Mouse (Mus musculus) forebrain, embryonic 13.5 days (tissue): Measurements from ENCODE around the gene Fibin. TPM values are rescaled to one million over a fixed set of nuclear protein-coding genes. Genes with fewer than 3 reads are reported as not detected.
A peak's percentile ranks its signal among the peaks of the same experiment; 100 is the strongest.

Source experiments
- ATAC-seq: fragments of 200-750 bp; cut with Nextera tagmentation; 2 replicates; pipeline ENCODE4 v1.8.0; 2017
- H3K27ac ChIP-seq: fragments of 300-500 bp; sonication (generic); 2 replicates; pipeline ENCODE4 v1.5.1; 2015; ENCODE audit warnings: inconsistent platforms, mild to moderate bottlenecking, moderate library complexity
- H3K27me3 ChIP-seq: fragments of 300-500 bp; sonication (generic); 2 replicates; pipeline ENCODE4 v1.6.1; 2015; ENCODE audit warnings: mild to moderate bottlenecking, inconsistent platforms
- H3K36me3 ChIP-seq: fragments of 300-500 bp; sonication (generic); 2 replicates; pipeline ENCODE4 v1.6.1; 2015; ENCODE audit warnings: mild to moderate bottlenecking, inconsistent platforms; ENCODE audit not compliant: poor library complexity, severe bottlenecking
- H3K4me1 ChIP-seq: fragments of 300-500 bp; sonication (generic); 2 replicates; pipeline ENCODE4 v1.6.1; 2015; ENCODE audit warnings: inconsistent platforms
- H3K4me2 ChIP-seq: fragments of 300-500 bp; sonication (generic); 2 replicates; pipeline ENCODE4 v1.6.1; 2015; ENCODE audit warnings: inconsistent platforms, mild to moderate bottlenecking, moderate library complexity
- H3K4me3 ChIP-seq: fragments of 300-500 bp; sonication (generic); 2 replicates; pipeline ENCODE4 v1.5.1; 2015; ENCODE audit warnings: mild to moderate bottlenecking, inconsistent platforms
- H3K9ac ChIP-seq: fragments of 300-500 bp; sonication (generic); 2 replicates; pipeline ENCODE4 v1.6.1; 2015; ENCODE audit warnings: mild to moderate bottlenecking, inconsistent platforms
- H3K9me3 ChIP-seq: fragments of 300-500 bp; sonication (generic); replicated peaks from 2 replicates; pipeline ENCODE4 v1.6.1; 2016; ENCODE audit warnings: inconsistent platforms
- WGBS: fragments of 180-500 bp; shearing (Covaris S2); methylation state at CpG from one replicate; pipeline ENCODE4 v1.1.7; 2015; 5-methylcytosine and 5-hydroxymethylcytosine counted together
- polyA plus RNA-seq: library from polyadenylated mRNA; unstranded; fragments of >200 nt; fragmentation: Nextera tagmentation; extraction: Ambion mirVana; gene quantifications from 2 replicates; pipeline ENCODE4 v1.2.1, GENCODE M21; 2015

Fibin gene
- polyA plus RNA-seq, 1 experiment from 2014 or later, result 0.84 TPM

- 81% methylated on average over 5 of the region's 5 CpGs for WGBS
- Histone ChIP-seq H3K9me3 (no peaks in the 10 kb centered on the region), H3K4me3 (no peak overlapping the region), H3K4me2 (no peak overlapping the region), H3K9ac (no peak overlapping the region), H3K4me1 (peaks cover 5% of the 10 kb centered on the region; the same call in 1 of the 2 replicates), H3K27me3 (no peaks in the 10 kb centered on the region), H3K27ac (no peak overlapping the region), H3K36me3 (no peaks in the 10 kb centered on the region)
- ATAC-seq, result no peak
Observed at GRCm38 (mm10) chr2:110353302-110353970, 9.5 kb downstream of the Fibin start.

- peak; percentile 30; the same call in 1 of the 2 replicates for ATAC-seq
- 43% methylated on average over 5 of the region's 5 CpGs for WGBS
Observed at GRCm38 (mm10) chr2:110351843-110352251, 11.1 kb downstream of the Fibin start.

GRCm38 (mm10) chr2:110351406-110351805, 11.6 kb downstream of the Fibin start:
- Histone ChIP-seq H3K4me1 (peaks cover 5% of the 10 kb centered on the region; the same call in 1 of the 2 replicates), H3K27ac (no peak overlapping the region), H3K9ac (no peak overlapping the region), H3K4me2 (no peak overlapping the region), H3K36me3 (no peaks in the 10 kb centered on the region), H3K4me3 (no peak overlapping the region), H3K9me3 (no peaks in the 10 kb centered on the region), H3K27me3 (no peaks in the 10 kb centered on the region)
- no peak for ATAC-seq
- 54% methylated on average over 1 of the region's 1 CpGs for WGBS

More at GRCm38 (mm10) chr2:110351843-110352251, 11.1 kb downstream of the Fibin start:
- Histone ChIP-seq H3K9me3 (no peaks in the 10 kb centered on the region), H3K4me3 (no peak overlapping the region), H3K36me3 (no peaks in the 10 kb centered on the region), H3K4me2 (no peak overlapping the region), H3K27ac (no peak overlapping the region), H3K9ac (no peak overlapping the region), H3K4me1 (peaks cover 5% of the 10 kb centered on the region; the same call in 1 of the 2 replicates), H3K27me3 (no peaks in the 10 kb centered on the region)

GRCm38 (mm10) chr2:110328953-110329352, 34.0 kb downstream of the Fibin start:
- no peak overlapping the region for H3K4me2 ChIP-seq
- H3K9ac ChIP-seq, result no peak overlapping the region
- H3K27ac ChIP-seq, result no peak overlapping the region
- H3K4me1 ChIP-seq, result no peaks in the 10 kb centered on the region
- H3K9me3 ChIP-seq, result no peaks in the 10 kb centered on the region
- no peaks in the 10 kb centered on the region for H3K27me3 ChIP-seq
- H3K4me3 ChIP-seq, result no peak overlapping the region
- ATAC-seq, result no peak
- H3K36me3 ChIP-seq, result no peaks in the 10 kb centered on the region

GRCm38 (mm10) chr2:110319949-110320348, 43.0 kb downstream of the Fibin start:
- WGBS, result 90% methylated on average over 4 of the region's 4 CpGs
- no peak overlapping the region for H3K4me3 ChIP-seq
- H3K9me3 ChIP-seq, result no peaks in the 10 kb centered on the region
- H3K4me2 ChIP-seq, result no peak overlapping the region
- no peak for ATAC-seq
- H3K9ac ChIP-seq, result no peak overlapping the region
- no peaks in the 10 kb centered on the region for H3K4me1 ChIP-seq
- no peak overlapping the region for H3K27ac ChIP-seq
- no peaks in the 10 kb centered on the region for H3K27me3 ChIP-seq
- no peaks in the 10 kb centered on the region for H3K36me3 ChIP-seq

- H3K27me3 ChIP-seq, result no peaks in the 10 kb centered on the region
- H3K4me2 ChIP-seq, result no peak overlapping the region
- no peaks in the 10 kb centered on the region for H3K9me3 ChIP-seq
- H3K36me3 ChIP-seq, result no peaks in the 10 kb centered on the region
- 79% methylated on average over 1 of the region's 1 CpGs for WGBS
- ATAC-seq, result no peak
- no peak overlapping the region for H3K27ac ChIP-seq
- H3K4me1 ChIP-seq, result no peaks in the 10 kb centered on the region
- H3K9ac ChIP-seq, result no peak overlapping the region
- no peak overlapping the region for H3K4me3 ChIP-seq
Observed at GRCm38 (mm10) chr2:110319266-110319665, 43.7 kb downstream of the Fibin start.

GRCm38 (mm10) chr2:110318719-110319118, 44.3 kb downstream of the Fibin start:
- no peak overlapping the region for H3K9ac ChIP-seq
- H3K4me1 ChIP-seq, result no peaks in the 10 kb centered on the region
- H3K36me3 ChIP-seq, result no peaks in the 10 kb centered on the region
- H3K9me3 ChIP-seq, result no peaks in the 10 kb centered on the region
- no peaks in the 10 kb centered on the region for H3K27me3 ChIP-seq
- no peak for ATAC-seq
- no peak overlapping the region for H3K4me3 ChIP-seq
- no peak overlapping the region for H3K4me2 ChIP-seq
- 85% methylated on average over 1 of the region's 1 CpGs for WGBS
- H3K27ac ChIP-seq, result no peak overlapping the region

GRCm38 (mm10) chr2:110316116-110316883, 46.7 kb downstream of the Fibin start:
- Histone ChIP-seq H3K4me2 (no peak overlapping the region), H3K4me1 (no peaks in the 10 kb centered on the region), H3K4me3 (no peak overlapping the region), H3K27ac (no peak overlapping the region), H3K36me3 (no peaks in the 10 kb centered on the region), H3K9ac (no peak overlapping the region), H3K9me3 (no peaks in the 10 kb centered on the region), H3K27me3 (no peaks in the 10 kb centered on the region)
- WGBS, result 48% methylated on average over 3 of the region's 3 CpGs
- no peak for ATAC-seq

- Histone ChIP-seq H3K27ac (no peak within 1 kb of the TSS), H3K9ac (no peak within 1 kb of the TSS), H3K4me2 (no peak within 1 kb of the TSS), H3K9me3 (no peaks in the 10 kb centered on the region), H3K36me3 (no peaks in the 10 kb centered on the region), H3K4me3 (no peak within 1 kb of the TSS), H3K27me3 (no peaks in the 10 kb centered on the region), H3K4me1 (no peaks in the 10 kb centered on the region)
- no peak for ATAC-seq
- 82% methylated on average over 6 of the region's 6 CpGs for WGBS
Observed at GRCm38 (mm10) chr2:110314509-110315155, 48.4 kb downstream of the Fibin start, which contains the start of gene Bbox1. TSS of gene Bbox1 (minus strand) at chr2:110314560.

- ATAC-seq, result no peak
- Histone ChIP-seq H3K4me3 (no peak overlapping the region), H3K36me3 (no peaks in the 10 kb centered on the region), H3K27ac (no peak overlapping the region), H3K4me1 (no peaks in the 10 kb centered on the region), H3K9ac (no peak overlapping the region), H3K9me3 (no peaks in the 10 kb centered on the region), H3K27me3 (no peaks in the 10 kb centered on the region), H3K4me2 (no peak overlapping the region)
- 92% methylated on average over 5 of the region's 5 CpGs for WGBS
Observed at GRCm38 (mm10) chr2:110314074-110314473, 48.9 kb downstream of the Fibin start.

GRCm38 (mm10) chr2:110313305-110313824, 49.6 kb downstream of the Fibin start:
- Histone ChIP-seq H3K4me1 (no peaks in the 10 kb centered on the region), H3K27me3 (no peaks in the 10 kb centered on the region), H3K9ac (no peak overlapping the region), H3K4me2 (no peak overlapping the region), H3K27ac (no peak overlapping the region), H3K4me3 (no peak overlapping the region), H3K9me3 (no peaks in the 10 kb centered on the region), H3K36me3 (no peaks in the 10 kb centered on the region)
- no peak for ATAC-seq
- WGBS, result 58% methylated on average over 2 of the region's 2 CpGs
